Mouse (Mus musculus) layer of hippocampus, adult 11-12 months (tissue): Measurements from ENCODE around the gene 1700049E17Rik2.
"Not testable (repeated sequence)": the region's sequence is repeated elsewhere in the genome, so short reads cannot be mapped to it uniquely, and the experiment has no call there.

Experiments used
- DNase-seq: peaks from one replicate; pipeline ENCODE4 v3.0.0; 2022; ENCODE audit warnings: low spot score

1700049E17Rik2 gene

DNA sequence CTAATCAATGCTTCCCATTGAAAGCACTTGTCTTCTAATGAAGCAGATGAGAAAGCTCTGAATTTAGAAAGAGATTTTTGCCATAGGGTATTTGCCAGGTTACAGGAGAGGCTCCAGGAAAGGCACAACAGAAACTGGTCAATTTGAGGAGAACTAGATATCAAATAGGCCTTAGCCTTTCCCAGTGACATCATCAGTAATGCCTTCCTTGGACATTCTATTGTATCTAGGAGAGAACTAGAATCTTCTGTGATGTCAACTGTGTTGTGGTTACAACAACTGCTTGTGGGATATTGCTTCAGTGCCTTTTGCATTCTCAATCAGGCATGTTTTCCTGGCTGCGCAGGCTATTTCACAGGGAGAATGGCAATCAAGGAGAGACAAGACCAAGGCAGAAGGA lies at the start of gene 1700049E17Rik2:
TSS of gene 1700049E17Rik2 (plus strand) at position 301 of the 400 bp plus-strand sequence.
- DNase-seq = not testable (repeated sequence)

DNA sequence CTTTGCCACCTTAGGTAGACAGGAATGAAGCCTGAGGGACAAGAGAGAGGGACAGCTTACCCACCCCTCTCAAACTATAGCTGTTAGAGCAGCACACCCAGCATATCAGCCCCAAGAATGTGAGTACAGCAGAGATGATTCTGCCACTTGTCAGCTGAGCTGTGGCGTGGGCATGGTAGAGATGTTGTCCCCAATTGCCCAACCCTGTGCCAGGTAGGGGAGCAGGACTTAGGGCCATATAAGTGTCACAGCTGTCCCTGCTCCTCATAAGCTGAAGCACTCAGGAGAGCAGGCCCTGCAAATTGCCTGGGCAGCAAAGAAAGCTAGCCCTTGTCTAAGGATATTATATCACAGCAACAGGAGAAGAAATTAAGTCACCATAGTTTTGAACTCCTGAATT lies 48.3 kb upstream of the 1700049E17Rik2 start:
- DNase-seq = not testable (repeated sequence)

DNA sequence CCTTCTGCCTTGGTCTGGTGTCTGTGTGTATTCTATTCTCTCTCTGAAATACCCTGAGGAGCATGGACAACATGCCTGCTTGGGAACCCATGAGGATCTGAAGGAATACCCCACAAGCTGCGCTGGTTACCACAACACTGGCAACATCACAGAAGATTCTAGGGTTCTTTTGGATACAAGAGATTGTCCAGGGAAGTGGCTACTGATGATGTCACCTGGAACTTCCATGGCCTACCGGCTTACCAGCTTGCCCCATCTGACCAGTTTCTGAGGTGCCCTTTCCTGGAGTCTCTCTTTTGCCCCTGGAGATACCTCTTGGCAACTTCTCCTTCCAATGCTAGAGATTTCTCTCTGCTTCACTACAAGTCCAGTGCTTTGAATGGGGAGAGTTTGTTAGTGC lies 17.5 kb upstream of the 1700049E17Rik2 start, which contains the start of gene Gm7970:
TSS of gene Gm7970 (minus strand) at position 101 of the 400 bp plus-strand sequence.
- DNase-seq = not testable (repeated sequence)

DNA sequence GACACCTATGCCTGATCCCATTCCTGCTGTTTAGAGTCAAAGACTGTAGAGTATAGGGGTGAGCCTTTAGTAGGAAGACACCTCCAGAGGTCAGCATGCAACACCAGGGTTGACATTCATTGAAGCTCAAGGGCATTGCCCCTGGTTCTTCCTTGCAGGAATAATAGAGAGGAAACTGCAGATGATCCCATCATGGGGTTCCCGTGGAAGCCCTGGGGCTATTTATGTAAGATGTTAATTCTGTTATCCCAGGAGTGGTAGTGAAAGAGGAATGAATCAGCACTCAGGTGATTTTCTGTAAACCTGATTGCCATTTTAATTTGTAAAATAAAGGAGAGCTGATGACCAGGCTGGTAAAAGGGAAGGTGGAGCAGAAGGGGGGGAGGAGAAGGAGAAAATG lies 13.3 kb downstream of the 1700049E17Rik2 start:
- DNase-seq = not testable (repeated sequence)

DNA sequence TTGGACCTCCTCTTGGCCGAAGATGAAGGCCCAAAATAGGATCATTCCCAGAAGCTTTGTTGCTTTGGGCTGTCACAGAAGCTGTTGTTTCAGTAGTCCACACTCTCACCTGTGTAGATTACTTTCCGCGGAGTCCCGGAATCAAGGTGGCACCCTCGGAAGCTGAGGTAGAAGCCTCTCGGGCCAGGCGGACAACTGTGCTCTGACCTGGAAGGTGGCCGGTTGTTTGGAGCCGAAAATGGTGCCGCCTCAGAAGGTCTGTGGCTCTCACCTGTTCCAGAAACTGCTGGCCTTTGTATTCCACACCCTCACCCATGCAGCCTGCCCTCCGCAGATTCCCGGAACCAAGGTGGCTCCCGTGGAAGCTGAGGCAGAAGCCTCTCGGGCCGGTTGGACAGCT lies 27.9 kb downstream of the 1700049E17Rik2 start:
- not testable (repeated sequence) for DNase-seq

DNA sequence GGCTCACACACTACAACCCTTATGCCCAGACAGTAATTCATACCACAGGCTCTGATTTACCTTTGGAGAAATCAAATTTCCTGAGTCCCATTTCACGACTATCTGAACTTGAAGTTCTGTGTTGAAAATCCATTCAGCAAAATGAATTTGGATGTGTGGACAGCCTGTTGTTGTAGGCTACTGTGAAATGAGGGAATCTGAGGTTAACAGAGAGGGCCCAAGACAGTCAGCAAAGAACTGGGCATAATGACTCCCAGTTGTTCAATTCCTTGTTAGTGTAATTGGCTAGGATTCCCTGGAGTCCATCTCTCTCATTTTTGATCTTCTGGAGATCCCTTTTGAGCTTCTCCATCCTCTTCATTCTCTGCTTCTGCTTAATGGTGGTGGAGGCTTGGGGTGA lies 37.7 kb downstream of the 1700049E17Rik2 start:
- DNase-seq = not testable (repeated sequence)

DNA sequence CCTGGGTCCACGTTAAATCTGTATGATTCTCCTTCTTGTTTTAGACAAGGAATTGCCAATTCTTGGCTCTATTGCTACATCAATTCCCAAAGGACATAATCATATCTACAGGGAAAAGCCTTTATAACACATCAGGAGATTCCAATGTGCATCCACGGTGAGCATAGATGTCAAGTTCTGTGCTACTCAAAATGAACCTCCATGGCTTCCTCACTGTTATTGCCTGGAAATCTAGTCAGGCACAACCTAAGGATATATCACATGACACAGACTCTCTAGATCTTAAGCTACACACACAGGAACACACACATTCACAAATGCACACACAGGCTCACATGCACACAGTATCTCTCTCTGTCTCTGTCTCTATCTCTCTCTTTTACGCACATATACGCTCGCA lies 49.5 kb downstream of the 1700049E17Rik2 start:
- DNase-seq = not testable (repeated sequence)

DNA sequence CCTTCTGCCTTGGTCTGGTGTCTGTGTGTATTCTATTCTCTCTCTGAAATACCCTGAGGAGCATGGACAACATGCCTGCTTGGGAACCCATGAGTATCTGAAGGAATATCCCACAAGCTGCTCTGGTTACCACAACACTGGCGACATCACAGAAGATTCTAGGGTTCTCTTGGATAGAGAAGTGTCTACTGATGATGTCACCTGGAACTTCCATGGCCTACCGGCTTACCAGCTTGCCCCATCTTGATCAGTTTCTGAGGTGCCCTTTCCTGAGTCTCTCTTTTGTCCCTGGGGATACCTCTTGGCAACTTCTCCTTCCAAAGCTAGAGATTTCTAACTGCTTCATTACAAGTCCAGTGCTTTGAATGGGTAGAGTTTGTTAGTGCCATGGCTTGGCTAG lies 51.5 kb downstream of the 1700049E17Rik2 start, which contains the start of gene Gm3072:
TSS of gene Gm3072 (minus strand) at position 101 of the 400 bp plus-strand sequence.
- DNase-seq = not testable (repeated sequence)

DNA sequence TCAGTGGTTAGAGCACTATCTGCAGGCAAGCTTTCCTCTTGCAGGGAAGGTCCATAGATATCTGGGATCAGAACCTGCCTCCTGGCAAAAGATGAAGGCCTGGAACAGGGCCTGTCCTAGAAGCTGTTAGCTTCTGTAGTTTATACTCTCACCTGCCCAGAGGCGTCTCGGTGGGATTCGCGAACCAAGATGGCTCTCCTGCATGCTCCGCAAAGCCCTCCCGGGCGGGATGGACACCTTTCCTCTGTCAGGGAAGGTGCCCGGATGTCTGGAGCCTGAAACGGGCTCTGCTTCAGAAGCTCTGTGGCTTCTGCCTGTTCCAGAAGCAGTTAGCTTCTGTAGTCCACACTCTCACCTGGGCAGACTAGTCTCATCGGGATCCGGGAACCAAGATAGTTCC lies 57.1 kb downstream of the 1700049E17Rik2 start:
- DNase-seq = not testable (repeated sequence)
